Mouse (Mus musculus) G1E (cell line): ENCODE results near the gene Akna. TPM values are rescaled to one million over a fixed set of nuclear protein-coding genes. Genes with fewer than 3 reads are reported as not detected.

Experiments used
- ATAC-seq: 2 replicates; pipeline ENCODE4 v1.8.0; 2016; ENCODE audit warnings: mild to moderate bottlenecking; ENCODE audit not compliant: insufficient number of reproducible peaks, poor library complexity, low FRiP score, severe bottlenecking; ENCODE audit errors: extremely low read depth
- DNase-seq: peaks from one replicate; pipeline ENCODE4 v3.0.0; 2012; ENCODE audit warnings: low spot score
- H3K27me3 ChIP-seq: 2 replicates; pipeline ENCODE4 v1.6.1; 2012; ENCODE audit warnings: mild to moderate bottlenecking, low read length, inconsistent platforms; ENCODE audit not compliant: insufficient read depth
- H3K36me3 ChIP-seq: replicated peaks from 2 replicates; pipeline ENCODE3; 2012; ENCODE audit warnings: mild to moderate bottlenecking, inconsistent platforms
- H3K4me1 ChIP-seq: 2 replicates; pipeline ENCODE4 v1.6.1; 2012; ENCODE audit warnings: low read depth, low read length, inconsistent platforms, mixed read lengths; ENCODE audit not compliant: insufficient read depth
- H3K4me3 ChIP-seq: 2 replicates; pipeline ENCODE4 v1.5.1; 2012; ENCODE audit warnings: low read depth, mild to moderate bottlenecking, inconsistent platforms, low read length, moderate library complexity, mixed read lengths
- H3K9me3 ChIP-seq: replicated peaks from 2 replicates; pipeline ENCODE4 v1.6.1; 2012; ENCODE audit warnings: inconsistent platforms
- CTCF ChIP-seq: IDR thresholded peaks from 2 replicates; pipeline ENCODE4 v1.5.1; 2012; ENCODE audit warnings: low read depth, low read length, inconsistent platforms, mixed read lengths
- GATA1 ChIP-seq: IDR thresholded peaks from 2 replicates; pipeline ENCODE4 v1.6.1; 2012; ENCODE audit warnings: borderline replicate concordance, low read length, inconsistent platforms, mixed read lengths
- GATA2 ChIP-seq: IDR thresholded peaks from 2 replicates; pipeline ENCODE4 v1.6.1; 2012; ENCODE audit warnings: low read depth, low read length, inconsistent platforms, borderline replicate concordance
- POLR2AphosphoS5 ChIP-seq: IDR thresholded peaks from 2 replicates; pipeline ENCODE4 v1.6.1; 2012; ENCODE audit warnings: low read depth, low read length, inconsistent platforms; ENCODE audit not compliant: insufficient replicate concordance
- TAL1 ChIP-seq: conservative IDR thresholded peaks from 2 replicates; pipeline ENCODE4 v1.6.1; 2012; ENCODE audit warnings: low read depth, low read length, inconsistent platforms, mixed read lengths
- polyA plus RNA-seq: library from polyadenylated mRNA; stranded (reverse); fragments of >175 nt; gene quantifications from 2 replicates; pipeline ENCODE4 v1.2.3, GENCODE M21; 2012
- total RNA-seq, 2 experiments: library from RNA; stranded (forward) in 1 of 2; stranded (reverse) in 1 of 2; fragments of 200-1000 nt in 1 of 2; fragments of >200 nt in 1 of 2; fragmentation: Nextera tagmentation in 1 of 2; gene quantifications; 2 replicates each; pipeline ENCODE4 v1.2.3; 2014 to 2017

The Akna gene
- total and polyA plus RNA-seq, 3 experiments = 0.01 to 1.1 (median 0.11) TPM

- TF ChIP-seq POLR2AphosphoS5 (no peak), TAL1 (no peak), GATA1 (no peak), GATA2 (no peak), CTCF (no peak)
- DNase-seq (no peak), ATAC-seq (no peak)
- Histone ChIP-seq H3K4me3 (no peak overlapping the region), H3K4me1 (no peaks in the 10 kb centered on the region), H3K36me3 (no peaks in the 10 kb centered on the region), H3K27me3 (no peaks in the 10 kb centered on the region), H3K9me3 (peaks cover 81% of the 10 kb centered on the region)
Observed at GRCm38 (mm10) chr4:63440262-63440661, 37.1 kb upstream of the Akna start.

- no peak overlapping the region for H3K4me3 ChIP-seq
- peaks cover 90% of the 10 kb centered on the region for H3K9me3 ChIP-seq
- ATAC-seq = no peak
Observed at GRCm38 (mm10) chr4:63437968-63438367, 34.8 kb upstream of the Akna start.

GRCm38 (mm10) chr4:63437119-63437815 is 34.1 kb upstream of the Akna start:
- DNase-seq = no peak

More at GRCm38 (mm10) chr4:63437968-63438367, 34.8 kb upstream of the Akna start:
- TF ChIP-seq GATA1 = no peak
- no peak for TF ChIP-seq GATA2
- no peak for TF ChIP-seq POLR2AphosphoS5
- TF ChIP-seq TAL1 = no peak
- TF ChIP-seq CTCF = no peak
- Histone ChIP-seq H3K4me1 (no peaks in the 10 kb centered on the region), H3K36me3 (no peaks in the 10 kb centered on the region), H3K27me3 (no peaks in the 10 kb centered on the region)
- DNase-seq = no peak

GRCm38 (mm10) chr4:63435402-63435801 is 32.2 kb upstream of the Akna start:
- Histone ChIP-seq H3K4me1 (no peaks in the 10 kb centered on the region), H3K27me3 (no peaks in the 10 kb centered on the region), H3K4me3 (no peak overlapping the region), H3K9me3 (peaks cover 95% of the 10 kb centered on the region), H3K36me3 (no peaks in the 10 kb centered on the region)
- TF ChIP-seq TAL1 (no peak), GATA2 (no peak), POLR2AphosphoS5 (no peak), CTCF (no peak), GATA1 (no peak)
- no peak for ATAC-seq
- no peak for DNase-seq

More at GRCm38 (mm10) chr4:63437119-63437815, 34.1 kb upstream of the Akna start:
- H3K27me3 ChIP-seq = no peaks in the 10 kb centered on the region
- ATAC-seq = no peak
- H3K9me3 ChIP-seq = peaks cover 90% of the 10 kb centered on the region
- H3K4me1 ChIP-seq = no peaks in the 10 kb centered on the region
- H3K36me3 ChIP-seq = no peaks in the 10 kb centered on the region
- TF ChIP-seq TAL1 = no peak
- no peak for TF ChIP-seq CTCF
- TF ChIP-seq POLR2AphosphoS5 = no peak
- no peak for TF ChIP-seq GATA2
- no peak for TF ChIP-seq GATA1
- H3K4me3 ChIP-seq = no peak overlapping the region

GRCm38 (mm10) chr4:63431098-63431497 is 27.9 kb upstream of the Akna start:
- TF ChIP-seq POLR2AphosphoS5 = no peak
- no peak for TF ChIP-seq TAL1
- ATAC-seq (no peak), DNase-seq (no peak)
- peaks cover 94% of the 10 kb centered on the region for H3K9me3 ChIP-seq
- H3K4me1 ChIP-seq = no peaks in the 10 kb centered on the region
- H3K4me3 ChIP-seq = no peak overlapping the region
- no peaks in the 10 kb centered on the region for H3K27me3 ChIP-seq
- H3K36me3 ChIP-seq = no peaks in the 10 kb centered on the region

- Histone ChIP-seq H3K4me3 (no peak overlapping the region), H3K4me1 (no peaks in the 10 kb centered on the region), H3K9me3 (peaks cover 93% of the 10 kb centered on the region), H3K36me3 (no peaks in the 10 kb centered on the region), H3K27me3 (no peaks in the 10 kb centered on the region)
- ATAC-seq (no peak), DNase-seq (no peak)
- TF ChIP-seq POLR2AphosphoS5 (no peak), GATA2 (no peak), GATA1 (no peak), TAL1 (no peak), CTCF (no peak)
Observed at GRCm38 (mm10) chr4:63430357-63430756, 27.2 kb upstream of the Akna start.

- peaks cover 96% of the 10 kb centered on the region for H3K9me3 ChIP-seq
- H3K4me1 ChIP-seq = no peaks in the 10 kb centered on the region
- DNase-seq (no peak), ATAC-seq (no peak)
- H3K4me3 ChIP-seq = no peak overlapping the region
- no peaks in the 10 kb centered on the region for H3K36me3 ChIP-seq
- no peak for TF ChIP-seq GATA2
- TF ChIP-seq TAL1 = no peak
- TF ChIP-seq GATA1 = no peak
- no peak for TF ChIP-seq CTCF
- no peak for TF ChIP-seq POLR2AphosphoS5
- H3K27me3 ChIP-seq = no peaks in the 10 kb centered on the region
Observed at GRCm38 (mm10) chr4:63426308-63426707, 23.2 kb upstream of the Akna start.
